Mouse (Mus musculus) ovary, postnatal 36 days (tissue): ENCODE results near the gene Poc1b.
"Not testable (repeated sequence)": the region's sequence is repeated elsewhere in the genome, so short reads cannot be mapped to it uniquely, and the experiment has no call there.

ENCODE experiments used
- DNase-seq: peaks from one replicate; pipeline ENCODE4 v3.0.0; 2022; ENCODE audit warnings: low spot score, mixed read lengths

Poc1b gene

GRCm38 (mm10) chr10:99196556-99196955, 89.7 kb downstream of the Poc1b start:
- no peak for DNase-seq

- DNase-seq, result no peak
These were observed 90.3 kb downstream of the Poc1b start for GRCm38 (mm10) chr10:99197125-99197524.

GRCm38 (mm10) chr10:99197607-99198305, 90.9 kb downstream of the Poc1b start:
- DNase-seq, result no peak

- no peak for DNase-seq
These were observed 92.1 kb downstream of the Poc1b start for GRCm38 (mm10) chr10:99198946-99199345.

- DNase-seq, result no peak
These were observed 94.1 kb downstream of the Poc1b start for GRCm38 (mm10) chr10:99200944-99201343.

GRCm38 (mm10) chr10:99201786-99202185, 95.0 kb downstream of the Poc1b start:
- DNase-seq, result no peak

GRCm38 (mm10) chr10:99202363-99202762, 95.5 kb downstream of the Poc1b start:
- no peak for DNase-seq

GRCm38 (mm10) chr10:99203163-99203562, 96.3 kb downstream of the Poc1b start:
- no peak for DNase-seq

GRCm38 (mm10) chr10:99203577-99204487, 97.0 kb downstream of the Poc1b start:
- peak; percentile 47 for DNase-seq

- DNase-seq, result peak; percentile 30
These were observed 97.7 kb downstream of the Poc1b start for GRCm38 (mm10) chr10:99204553-99204952.

- DNase-seq, result no peak
These were observed 100.3 kb downstream of the Poc1b start for GRCm38 (mm10) chr10:99207121-99207520.

- DNase-seq, result no peak
These were observed 102.4 kb downstream of the Poc1b start for GRCm38 (mm10) chr10:99209146-99209800.

- DNase-seq, result no peak
These were observed 104.2 kb downstream of the Poc1b start for GRCm38 (mm10) chr10:99211021-99211420.

GRCm38 (mm10) chr10:99211503-99212265, 104.8 kb downstream of the Poc1b start:
- no peak for DNase-seq

- DNase-seq, result no peak
These were observed 107.8 kb downstream of the Poc1b start for GRCm38 (mm10) chr10:99214421-99215299.

GRCm38 (mm10) chr10:99216570-99216969, 109.7 kb downstream of the Poc1b start:
- not testable (repeated sequence) for DNase-seq

- DNase-seq, result no peak
These were observed 114.7 kb downstream of the Poc1b start for GRCm38 (mm10) chr10:99221540-99221939.

- no peak for DNase-seq
These were observed 115.9 kb downstream of the Poc1b start for GRCm38 (mm10) chr10:99222726-99223125.

GRCm38 (mm10) chr10:99224218-99224617, 117.4 kb downstream of the Poc1b start:
- no peak for DNase-seq

GRCm38 (mm10) chr10:99226782-99227181, 119.9 kb downstream of the Poc1b start:
- no peak for DNase-seq
